Mouse (Mus musculus) heart, embryonic 14.5 days (tissue): Measurements from ENCODE around the gene Sarnp. TPM values are rescaled to one million over a fixed set of nuclear protein-coding genes. Genes with fewer than 3 reads are reported as not detected.

ENCODE experiments used
- ATAC-seq: fragments of 200-750 bp; cut with Nextera tagmentation; 2 replicates; pipeline ENCODE4 v1.8.0; 2017; ENCODE audit warnings: low read depth, moderate TSS enrichment; ENCODE audit not compliant: insufficient number of reproducible peaks, insufficient read depth, low FRiP score
- H3K27ac ChIP-seq, 2 experiments: fragments of 200-500 bp in 1 of 2; fragments of 300-500 bp in 1 of 2; sonication (generic) in 1 of 2; replicated peaks in 1 of 2; 2 replicates each; pipeline ENCODE4 v1.5.1; 2012 to 2014; ENCODE audit warnings: low read depth in 2 of 2, low read length in 2 of 2, control low read depth in 1 of 2, mild to moderate bottlenecking in 1 of 2, mixed read lengths in 1 of 2; ENCODE audit not compliant: control insufficient read depth in 1 of 2, insufficient read depth in 1 of 2
- H3K27me3 ChIP-seq: fragments of 300-500 bp; sonication (generic); 2 replicates; pipeline ENCODE4 v1.6.1; 2014; ENCODE audit warnings: mild to moderate bottlenecking, low read length, control low read depth; ENCODE audit not compliant: control insufficient read depth, insufficient read depth
- H3K36me3 ChIP-seq: fragments of 300-500 bp; sonication (generic); 2 replicates; pipeline ENCODE4 v1.6.1; 2014; ENCODE audit warnings: mild to moderate bottlenecking, control low read depth, low read length, mixed read lengths; ENCODE audit not compliant: control insufficient read depth, insufficient read depth
- H3K4me1 ChIP-seq, 2 experiments: fragments of 200-500 bp in 1 of 2; fragments of 300-500 bp in 1 of 2; sonication (generic) in 1 of 2; 2 replicates each; pipeline ENCODE4 v1.6.1; 2012 to 2014; ENCODE audit warnings: low read length in 2 of 2, control low read depth in 1 of 2, mixed read lengths in 1 of 2; ENCODE audit not compliant: control insufficient read depth in 2 of 2, insufficient read depth in 2 of 2
- H3K4me2 ChIP-seq: fragments of 300-500 bp; sonication (generic); 2 replicates; pipeline ENCODE4 v1.6.1; 2014; ENCODE audit warnings: mild to moderate bottlenecking, low read length
- H3K4me3 ChIP-seq, 2 experiments: fragments of 200-500 bp in 1 of 2; fragments of 300-500 bp in 1 of 2; sonication (generic) in 1 of 2; 2 replicates each; pipeline ENCODE4 v1.5.1; 2012 to 2014; ENCODE audit warnings: low read length in 2 of 2, mild to moderate bottlenecking in 2 of 2, control low read depth in 1 of 2, low read depth in 1 of 2, moderate library complexity in 1 of 2; ENCODE audit not compliant: control insufficient read depth in 1 of 2, insufficient read depth in 1 of 2
- H3K9ac ChIP-seq: fragments of 300-500 bp; sonication (generic); 2 replicates; pipeline ENCODE4 v1.6.1; 2014; ENCODE audit warnings: mild to moderate bottlenecking, low read length
- H3K9me3 ChIP-seq: fragments of 300-500 bp; sonication (generic); 2 replicates; pipeline ENCODE4 v1.6.1; 2016; ENCODE audit warnings: low read length, control low read depth; ENCODE audit not compliant: control insufficient read depth
- WGBS: fragments of 180-500 bp; shearing (Covaris S2); extraction: QIAGEN DNeasy Blood & Tissue Kit; methylation state at CpG from one replicate; pipeline ENCODE4 v1.1.7; 2014; 5-methylcytosine and 5-hydroxymethylcytosine counted together
- polyA plus RNA-seq: library from polyadenylated mRNA; unstranded; fragments of >200 nt; fragmentation: Nextera tagmentation; extraction: Ambion mirVana; gene quantifications from 2 replicates; pipeline ENCODE4 v1.2.1, GENCODE M21; 2014

The Sarnp gene
- polyA plus RNA-seq, 1 experiment from 2014 or later = 168 TPM

GRCm38 (mm10) chr10:128911430-128911829 lies 94.3 kb downstream of the Sarnp start:
- peak overlapping the region; percentile 80 for H3K4me2 ChIP-seq
- peaks cover 44% of the 10 kb centered on the region for H3K36me3 ChIP-seq
- H3K4me3 ChIP-seq = peak overlapping the region in 1 of 2 experiments; percentile 92; a peak in 2 of 4 replicates
- no peaks in the 10 kb centered on the region for H3K27me3 ChIP-seq
- no peak overlapping the region for H3K27ac ChIP-seq
- 81% methylated on average over 6 of the region's 6 CpGs for WGBS
- 0 out of 2 replicates have a peak overlapping the region, but pooled peaks have one; percentile 99 for H3K9ac ChIP-seq
- ATAC-seq = no peak
- no peaks in the 10 kb centered on the region for H3K9me3 ChIP-seq
- peaks cover 11 to 29% of the 10 kb centered on the region in 2 experiments for H3K4me1 ChIP-seq

DNA sequence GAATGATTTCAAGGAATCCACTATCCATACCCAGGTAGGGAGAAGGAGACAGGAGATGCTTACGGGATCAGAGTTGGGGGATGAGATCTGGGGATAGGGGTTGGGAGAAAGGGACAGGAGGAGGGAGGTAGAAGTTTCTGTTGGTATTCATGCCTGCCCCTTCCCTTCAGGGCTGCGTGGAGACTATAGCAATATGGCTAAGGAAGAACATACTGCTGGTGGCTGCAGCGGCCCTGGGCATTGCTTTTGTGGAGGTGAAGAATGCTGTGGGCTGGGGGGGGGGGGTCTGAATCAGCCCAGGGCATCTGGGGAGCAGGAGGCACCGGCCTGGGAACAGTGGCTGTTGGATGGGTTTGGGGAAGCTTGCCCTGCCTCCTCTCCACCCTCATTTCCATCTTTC lies 95.1 kb downstream of the Sarnp start:
- no peak overlapping the region for H3K4me3 ChIP-seq
- no peak overlapping the region for H3K27ac ChIP-seq
- H3K9ac ChIP-seq = no peak overlapping the region
- no peak for ATAC-seq
- peaks cover 53% of the 10 kb centered on the region for H3K36me3 ChIP-seq
- peaks cover 11 to 29% of the 10 kb centered on the region in 2 experiments for H3K4me1 ChIP-seq
- H3K9me3 ChIP-seq = no peaks in the 10 kb centered on the region
- H3K4me2 ChIP-seq = no peak overlapping the region
- no peaks in the 10 kb centered on the region for H3K27me3 ChIP-seq
- 86% methylated on average over 4 of the region's 4 CpGs for WGBS

DNA sequence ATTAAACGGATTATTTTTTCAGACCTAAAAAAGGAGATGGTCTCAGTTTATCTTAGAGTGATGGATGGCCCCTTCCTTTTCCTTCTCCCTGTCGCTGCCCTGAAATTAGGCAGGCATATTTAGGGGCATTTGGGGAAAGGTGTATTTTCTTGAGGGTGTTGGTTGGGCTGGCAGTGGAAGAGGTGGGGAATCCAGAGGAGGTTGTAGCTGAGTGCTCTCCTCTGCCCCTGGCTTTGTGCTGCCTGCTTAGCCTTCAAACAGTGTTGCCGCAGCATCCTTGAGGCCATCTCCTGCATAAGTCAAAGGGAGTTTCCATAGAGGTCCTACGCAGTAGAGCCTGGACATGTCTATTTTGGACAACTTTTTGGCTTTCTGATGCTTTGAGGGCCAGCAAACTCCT lies 95.7 kb downstream of the Sarnp start:
- H3K4me3 ChIP-seq = no peak overlapping the region
- H3K4me1 ChIP-seq = peaks cover 11 to 29% of the 10 kb centered on the region in 2 experiments
- H3K4me2 ChIP-seq = no peak overlapping the region
- no peak overlapping the region for H3K9ac ChIP-seq
- H3K27ac ChIP-seq = 0 out of 4 replicates have a peak overlapping the region, but pooled peaks of 1 of the 2 experiments have one; percentile 17
- 76% methylated on average over 4 of the region's 4 CpGs for WGBS
- H3K36me3 ChIP-seq = peaks cover 58% of the 10 kb centered on the region
- no peak for ATAC-seq
- no peaks in the 10 kb centered on the region for H3K27me3 ChIP-seq
- H3K9me3 ChIP-seq = no peaks in the 10 kb centered on the region

GRCm38 (mm10) chr10:128913219-128913618 lies 96.1 kb downstream of the Sarnp start:
- Histone ChIP-seq H3K9me3 (no peaks in the 10 kb centered on the region), H3K4me2 (no peak overlapping the region), H3K36me3 (peaks cover 62% of the 10 kb centered on the region), H3K27ac (no peak overlapping the region), H3K4me1 (peaks cover 11 to 31% of the 10 kb centered on the region in 2 experiments), H3K4me3 (no peak overlapping the region), H3K9ac (no peak overlapping the region), H3K27me3 (no peaks in the 10 kb centered on the region)
- no peak for ATAC-seq
- 6% methylated on average over 5 of the region's 5 CpGs for WGBS

DNA sequence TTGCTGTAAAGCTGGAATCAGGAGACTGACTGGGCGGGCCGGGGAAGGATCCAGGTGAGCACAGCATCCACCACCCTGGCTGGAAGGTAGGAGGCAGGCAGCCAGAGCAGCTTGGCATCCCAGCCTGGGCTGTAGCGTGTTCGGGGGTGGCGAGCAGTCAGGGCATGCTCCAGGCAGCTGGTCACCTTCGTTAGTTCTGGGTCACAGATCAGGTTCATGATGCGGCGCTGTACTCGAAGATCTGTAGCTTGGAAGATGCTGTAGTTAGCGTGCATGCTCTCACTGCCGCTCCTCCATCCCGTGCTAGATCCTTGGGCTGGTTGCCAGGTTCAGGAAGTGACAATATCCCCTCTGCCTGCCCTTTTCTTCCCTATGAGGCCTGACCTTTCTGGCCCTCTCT lies 96.6 kb downstream of the Sarnp start:
- Histone ChIP-seq H3K4me3 (no peak overlapping the region), H3K4me2 (no peak overlapping the region), H3K4me1 (peaks cover 11 to 33% of the 10 kb centered on the region in 2 experiments), H3K27me3 (no peaks in the 10 kb centered on the region), H3K9me3 (no peaks in the 10 kb centered on the region), H3K9ac (no peak overlapping the region), H3K27ac (no peak overlapping the region), H3K36me3 (peaks cover 65% of the 10 kb centered on the region)
- no peak for ATAC-seq
- 84% methylated on average over 12 of the region's 12 CpGs for WGBS

DNA sequence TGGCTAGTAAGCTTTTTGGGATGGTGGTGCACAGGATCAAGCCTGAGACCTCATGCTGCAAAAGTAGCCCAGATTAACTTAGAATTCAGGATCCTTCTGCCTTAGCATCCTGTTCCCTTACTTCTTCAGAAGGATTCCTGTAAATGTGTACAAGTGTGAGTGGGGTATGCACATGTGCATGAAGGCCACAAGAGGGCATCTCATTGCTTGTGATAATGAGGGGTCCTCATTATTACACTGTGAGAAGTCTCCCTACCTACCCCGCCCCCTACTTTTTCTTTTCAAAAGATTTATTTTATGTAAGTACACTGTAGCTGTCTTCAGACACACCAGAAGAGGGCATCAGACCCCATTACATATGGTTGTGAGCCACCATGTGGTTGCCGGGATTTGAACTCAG lies 98.4 kb downstream of the Sarnp start:
- Histone ChIP-seq H3K9ac (no peak overlapping the region), H3K27ac (no peak overlapping the region), H3K36me3 (peaks cover 70% of the 10 kb centered on the region), H3K4me3 (no peak overlapping the region), H3K9me3 (no peaks in the 10 kb centered on the region), H3K27me3 (no peaks in the 10 kb centered on the region), H3K4me2 (no peak overlapping the region), H3K4me1 (peaks cover 6 to 35% of the 10 kb centered on the region in 2 experiments; a peak in 2 of 4 replicates)
- 84% methylated on average over 2 of the region's 2 CpGs for WGBS
- no peak for ATAC-seq

DNA sequence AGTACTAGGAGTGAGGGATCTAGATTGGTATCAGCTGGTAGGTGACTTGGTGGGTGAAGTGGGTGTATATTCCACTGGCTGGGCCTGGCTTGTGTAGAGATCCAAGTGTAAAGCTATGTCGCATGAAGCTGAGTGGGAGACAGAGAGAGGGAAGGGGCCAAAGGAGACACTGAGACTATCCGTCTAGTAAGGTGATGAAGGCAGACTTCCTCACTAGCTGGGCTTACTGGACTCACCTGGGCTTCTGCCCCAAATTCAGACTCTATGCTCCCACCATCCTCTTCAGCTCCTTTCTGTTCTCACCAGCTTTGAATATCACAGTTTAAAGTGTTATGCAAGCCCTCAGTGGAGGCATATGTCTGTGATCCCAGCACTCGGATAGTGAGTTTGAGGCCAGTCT lies 99.5 kb downstream of the Sarnp start:
- H3K4me3 ChIP-seq = no peak overlapping the region
- ATAC-seq = no peak
- H3K9me3 ChIP-seq = no peaks in the 10 kb centered on the region
- H3K27ac ChIP-seq = no peak overlapping the region
- no peak overlapping the region for H3K9ac ChIP-seq
- H3K36me3 ChIP-seq = peaks cover 64% of the 10 kb centered on the region
- H3K27me3 ChIP-seq = no peaks in the 10 kb centered on the region
- 88% methylated on average over 3 of the region's 3 CpGs for WGBS
- no peak overlapping the region for H3K4me2 ChIP-seq
- peaks cover 1 to 31% of the 10 kb centered on the region in 2 experiments; a peak in 3 of 4 replicates for H3K4me1 ChIP-seq

DNA sequence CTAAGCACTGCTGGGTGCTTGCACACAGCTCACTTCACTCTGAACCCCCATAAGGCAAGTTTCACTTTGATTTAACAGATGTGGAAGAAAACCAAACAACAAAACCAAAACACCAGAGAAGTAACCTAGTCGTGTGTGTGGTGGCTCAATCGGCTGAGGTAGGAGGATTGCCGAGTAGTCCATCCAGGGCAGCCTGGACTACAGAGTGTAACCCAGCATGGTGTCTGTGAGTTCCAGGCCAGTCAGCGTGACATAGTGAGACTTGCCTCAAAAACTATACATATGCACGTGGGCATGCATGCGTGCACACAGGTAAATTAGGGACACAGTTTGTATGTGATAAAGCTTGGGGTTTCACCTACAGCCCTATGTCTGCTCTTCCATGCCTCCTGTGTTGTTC lies 100.3 kb downstream of the Sarnp start:
- Histone ChIP-seq H3K4me3 (no peak overlapping the region), H3K9me3 (no peaks in the 10 kb centered on the region), H3K27me3 (no peaks in the 10 kb centered on the region), H3K27ac (no peak overlapping the region), H3K36me3 (peaks cover 57% of the 10 kb centered on the region), H3K9ac (no peak overlapping the region), H3K4me1 (peaks cover 8 to 39% of the 10 kb centered on the region in 2 experiments), H3K4me2 (no peak overlapping the region)
- WGBS = 84% methylated on average over 6 of the region's 6 CpGs
- ATAC-seq = no peak
